Mouse (Mus musculus): ENCODE measurements at regions not wholly inside any gene's neighbourhood (a gene's known extent, or its start where the extent isn't known, plus 50 kb on each side); places are given as distances from the start of the nearest gene placed in this dataset.

DNA sequence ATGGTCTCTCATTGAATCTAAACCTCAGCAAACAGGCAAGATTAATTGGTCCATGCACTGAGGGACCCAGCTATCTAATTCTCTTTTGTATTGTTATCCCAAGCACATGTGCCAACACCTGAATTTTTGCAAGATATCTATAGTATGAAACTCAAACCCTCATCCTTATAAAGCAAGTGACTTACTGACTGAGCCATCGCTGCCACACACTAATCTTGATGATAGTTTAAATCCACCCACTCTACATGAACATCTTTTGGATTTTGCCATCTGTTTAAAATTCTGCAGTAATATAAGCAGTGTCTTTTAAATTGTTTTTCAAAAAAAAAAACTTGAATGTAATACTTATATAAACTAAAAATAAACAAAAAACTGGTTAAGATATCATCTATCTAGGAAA is 280.9 kb downstream of the Pcdh10 start:
- Histone ChIP-seq H3K27ac (replicated peaks) (no peak overlapping the region), H3K36me3 (replicated peaks) (no peaks in the 10 kb centered on the region), H3K4me1 (no peaks in the 10 kb centered on the region), H3K27me3 (replicated peaks; ENCODE audit: low read depth, poor library complexity, severe bottlenecking) (no peaks in the 10 kb centered on the region), H3K9me3 (no peaks in the 10 kb centered on the region), H3K4me3 (no peak overlapping the region)
- DNase-seq (ENCODE audit: low spot score), result no peak
- WGBS, result 94% methylated on average over 1 of the region's 1 CpGs

DNA sequence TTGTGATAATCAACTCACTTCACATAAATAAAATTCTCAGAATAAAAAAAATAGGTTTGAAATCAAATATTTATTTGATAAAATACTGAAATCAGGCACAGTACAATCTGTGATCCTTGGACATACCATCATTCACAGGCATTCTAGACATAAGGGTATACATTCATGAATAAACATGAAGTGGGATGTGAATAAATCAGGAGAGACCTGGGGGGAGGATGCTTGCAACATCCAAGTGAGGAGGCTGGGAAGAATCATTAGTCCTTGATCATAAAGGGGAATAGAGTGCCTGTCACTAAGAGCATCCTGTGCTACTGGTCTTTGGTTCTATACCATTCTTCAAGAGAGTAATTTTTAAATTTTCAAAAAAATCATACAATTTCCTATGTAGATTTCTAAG is 292.2 kb downstream of the Pcdh10 start:
- Histone ChIP-seq H3K4me1 (no peaks in the 10 kb centered on the region), H3K36me3 (replicated peaks) (no peaks in the 10 kb centered on the region), H3K9me3 (no peaks in the 10 kb centered on the region), H3K27me3 (replicated peaks; ENCODE audit: low read depth, poor library complexity, severe bottlenecking) (no peaks in the 10 kb centered on the region), H3K4me3 (no peak overlapping the region), H3K27ac (replicated peaks) (no peak overlapping the region)
- no peak for DNase-seq (ENCODE audit: low spot score)

DNA sequence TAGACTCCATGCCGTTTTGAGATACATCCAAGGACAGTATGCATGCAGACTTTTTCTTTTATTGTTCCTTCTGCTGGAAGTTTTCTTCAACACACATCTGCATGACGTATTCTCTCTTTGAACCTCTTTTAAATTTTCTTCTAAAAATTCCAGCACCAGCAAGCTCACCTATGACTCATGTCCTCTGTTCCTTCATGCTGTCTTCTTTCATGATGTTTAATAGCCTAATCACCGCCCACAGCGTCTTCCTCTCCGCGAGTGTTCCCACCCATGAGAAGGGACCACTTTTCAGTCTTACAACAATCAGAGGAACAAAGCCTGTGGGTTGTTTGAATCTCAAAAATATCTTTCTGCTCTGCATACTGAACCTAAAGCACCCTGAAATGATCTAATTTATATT is 299.5 kb downstream of the Pcdh10 start:
- H3K36me3 ChIP-seq (replicated peaks), result no peaks in the 10 kb centered on the region
- no peak overlapping the region for H3K4me3 ChIP-seq
- H3K9me3 ChIP-seq, result no peaks in the 10 kb centered on the region
- H3K27ac ChIP-seq (replicated peaks), result no peak overlapping the region
- H3K27me3 ChIP-seq (replicated peaks; ENCODE audit: low read depth, poor library complexity, severe bottlenecking), result peaks cover 12% of the 10 kb centered on the region
- peaks cover 4% of the 10 kb centered on the region; the same call in 1 of the 2 replicates for H3K4me1 ChIP-seq
- 94% methylated on average over 6 of the region's 6 CpGs for WGBS
- DNase-seq (ENCODE audit: low spot score), result no peak

DNA sequence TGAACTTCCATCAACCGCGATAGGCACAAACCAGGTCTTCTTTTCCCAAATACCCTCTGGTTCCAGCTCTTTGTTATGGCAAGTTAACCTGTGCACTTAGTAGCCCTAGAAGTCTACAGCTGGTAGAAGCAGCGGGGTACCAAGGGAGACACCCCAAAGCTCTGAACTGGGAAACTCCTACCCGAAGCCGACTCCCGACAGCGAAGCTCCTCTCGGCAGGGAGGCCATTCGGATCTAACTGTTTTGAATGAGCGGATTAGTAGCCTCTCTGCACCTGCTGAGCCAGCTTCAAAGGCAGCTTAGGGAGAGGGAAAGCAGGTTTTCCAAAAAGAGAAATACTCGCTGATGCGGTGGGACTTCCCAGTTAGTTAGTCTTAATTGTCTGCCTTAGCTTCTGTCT is 303.2 kb downstream of the Pcdh10 start:
- Histone ChIP-seq H3K36me3 (replicated peaks) (no peaks in the 10 kb centered on the region), H3K4me3 (peak overlapping the region; percentile 37; the same call in 1 of the 2 replicates), H3K27me3 (replicated peaks; ENCODE audit: low read depth, poor library complexity, severe bottlenecking) (peaks cover 12% of the 10 kb centered on the region), H3K4me1 (peaks cover 4% of the 10 kb centered on the region; the same call in 1 of the 2 replicates), H3K9me3 (no peaks in the 10 kb centered on the region), H3K27ac (replicated peaks) (no peak overlapping the region)
- WGBS, result 5% methylated on average over 12 of the region's 12 CpGs
- DNase-seq (ENCODE audit: low spot score), result peak; percentile 14

DNA sequence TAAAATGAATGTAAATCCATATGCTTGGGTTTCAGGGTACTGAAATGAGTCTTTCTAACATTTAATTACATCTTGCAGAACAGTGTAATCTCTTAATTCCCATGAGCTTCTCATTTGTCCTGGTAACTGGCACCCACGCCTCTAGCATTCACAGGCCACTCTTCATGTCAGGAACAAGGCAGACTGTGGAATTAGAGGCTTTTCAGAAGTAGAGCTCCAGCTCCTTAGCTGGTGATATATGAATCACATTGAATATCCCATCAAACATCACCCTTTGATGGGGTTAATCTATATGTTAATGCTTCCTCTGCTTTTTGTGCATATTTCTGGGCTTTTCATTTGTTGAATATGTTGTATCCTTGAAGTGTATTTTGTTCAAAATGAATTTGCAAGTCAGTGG is 329.7 kb downstream of the Pcdh10 start:
- no peaks in the 10 kb centered on the region for H3K27me3 ChIP-seq (replicated peaks; ENCODE audit: low read depth, poor library complexity, severe bottlenecking)
- 59% methylated on average over 1 of the region's 1 CpGs for WGBS
- DNase-seq (ENCODE audit: low spot score), result no peak
- no peaks in the 10 kb centered on the region for H3K4me1 ChIP-seq
- H3K27ac ChIP-seq (replicated peaks), result no peak overlapping the region
- no peak overlapping the region for H3K4me3 ChIP-seq
- H3K36me3 ChIP-seq (replicated peaks), result no peaks in the 10 kb centered on the region
- no peaks in the 10 kb centered on the region for H3K9me3 ChIP-seq
